In the genomic region with DNA sequence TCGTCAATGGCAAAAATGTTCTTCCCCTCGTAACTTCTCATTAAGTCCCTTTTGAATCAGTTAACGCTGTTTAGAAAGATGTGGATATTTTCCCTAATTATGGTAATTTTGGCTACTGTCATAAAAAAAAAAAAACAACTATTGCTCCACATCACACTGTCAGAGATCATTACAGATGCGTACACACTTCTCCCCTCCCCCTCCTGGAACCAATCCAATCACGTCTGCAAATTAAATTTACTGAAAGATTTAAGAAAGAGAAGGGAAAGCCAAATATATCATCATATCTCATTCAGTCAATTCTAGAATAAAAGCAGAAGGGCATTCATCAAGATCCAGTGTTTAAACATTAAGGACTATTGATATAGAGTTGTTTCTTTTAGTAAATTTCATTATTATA, we compare ENCODE assay signal across 15 mouse cellular contexts.
"Had no signal": no experiment of that assay in that cellular context is flagged by ENCODE, and none has a peak within 500 bp of the region (broad histone marks: within the 10 kb centered on the region; RNA-seq: fewer than 3 reads in every experiment).

No protein-coding gene starts in this region.

- H3K4me1 ChIP-seq: liver, embryonic 13.5 days; stomach, embryonic 15.5 days had no signal

- H3K4me2 ChIP-seq: liver, embryonic 13.5 days; midbrain, embryonic 11.5 days; neural tube, embryonic 13.5 days; stomach, embryonic 15.5 days had no signal

- H3K36me3 ChIP-seq: liver, embryonic 13.5 days; neural tube, embryonic 13.5 days; stomach, embryonic 15.5 days had no signal

- H3K9ac ChIP-seq: liver, embryonic 13.5 days; neural tube, embryonic 13.5 days; stomach, embryonic 15.5 days had no signal

- DNase-seq: kidney, postnatal 4 days; liver, embryonic 13.5 days; lung, adult 2 months; lung, postnatal 14 days; lung, postnatal 4 days; retina, postnatal 1 day; right cerebral cortex, postnatal 25 days; spleen, adult 18-20 months; thymus, postnatal 36 days had no signal

- H3K27me3 ChIP-seq: liver, embryonic 13.5 days; neural tube, embryonic 13.5 days; stomach, embryonic 15.5 days had no signal

- H3K27ac ChIP-seq: kidney, postnatal 0 days; liver, embryonic 13.5 days; neural tube, embryonic 13.5 days; stomach, embryonic 15.5 days had no signal

- ATAC-seq: midbrain, embryonic 16.5 days had no signal

- H3K9me3 ChIP-seq: liver, embryonic 13.5 days; neural tube, embryonic 13.5 days; stomach, embryonic 15.5 days had no signal

- H3K4me3 ChIP-seq: liver, embryonic 13.5 days; myocyte; neural tube, embryonic 13.5 days; stomach, embryonic 15.5 days had no signal
